Mouse (Mus musculus) heart, adult 2 months (tissue): ENCODE data around the gene Itgb6.

ENCODE experiments used
- CTCF ChIP-seq: fragments of 200-600 bp; IDR thresholded peaks from 2 replicates; pipeline ENCODE4 v1.8.1; 2022; ENCODE audit warnings: antibody characterized with exemption, mild to moderate bottlenecking, moderate library complexity
- EP300 ChIP-seq: fragments of 200-500 bp; IDR thresholded peaks from 2 replicates; pipeline ENCODE4 v1.6.1; 2011; ENCODE audit warnings: low read depth, low read length, control low read depth; ENCODE audit not compliant: insufficient read depth
- POLR2A ChIP-seq: fragments of 200-500 bp; IDR thresholded peaks from 2 replicates; pipeline ENCODE4 v1.6.1; 2011; ENCODE audit warnings: mild to moderate bottlenecking, low read depth, low read length, control low read depth; ENCODE audit not compliant: insufficient read depth

GRCm38 (mm10) chr2:60636910-60637761 is 85.3 kb downstream of the Itgb6 start:
- TF ChIP-seq CTCF (no peak), EP300 (no peak), POLR2A (no peak)
